Mouse (Mus musculus): ENCODE data around the gene Cacna1h. TPM values are rescaled to one million over a fixed set of nuclear protein-coding genes. Genes with fewer than 3 reads are reported as not detected.
A peak's percentile ranks its signal among the peaks of the same experiment; 100 is the strongest.

Gene Cacna1h
- polyA plus RNA-seq, 2 experiments, result 0.50 to 1.2 TPM

GRCm38 (mm10) chr17:25407352-25407751 lies 26.2 kb downstream of the Cacna1h start:
- H3K4me2 ChIP-seq (ENCODE audit: low read depth), result no peak overlapping the region
- no peak for TF ChIP-seq CTCF (IDR thresholded peaks at IDR 0.05; ENCODE audit: low read depth)
- no peak for TF ChIP-seq EP300 (IDR thresholded peaks at IDR 0.05; ENCODE audit: low read depth)
- H3K36me3 ChIP-seq (replicated peaks; ENCODE audit: control insufficient read depth, insufficient read depth, low read depth), result no peaks in the 10 kb centered on the region
- 56% methylated on average over 4 of the region's 4 CpGs for WGBS (ENCODE audit: insufficient replicate concordance)
- no peak overlapping the region for H3K4me3 ChIP-seq (ENCODE audit: insufficient read depth in 1 of 2, low read depth in 2 of 2, low read length in 2 of 2)
- H3K4me1 ChIP-seq (replicated peaks; ENCODE audit: control insufficient read depth in 2 of 2, insufficient read depth in 2 of 2, low read length in 1 of 2), result no peaks in the 10 kb centered on the region
- H3K9ac ChIP-seq (replicated peaks), result no peak overlapping the region
- no peak overlapping the region for H3K27ac ChIP-seq
- ATAC-seq (ENCODE audit: insufficient read depth) (no peak), DNase-seq (ENCODE audit: low read depth in 3 of 3, low spot score in 3 of 3) (no peak)
- no peaks in the 10 kb centered on the region for H3K27me3 ChIP-seq (ENCODE audit: control insufficient read depth, insufficient read depth, low read length)
- H3K9me3 ChIP-seq (ENCODE audit: control insufficient read depth, low read length), result no peaks in the 10 kb centered on the region

DNA sequence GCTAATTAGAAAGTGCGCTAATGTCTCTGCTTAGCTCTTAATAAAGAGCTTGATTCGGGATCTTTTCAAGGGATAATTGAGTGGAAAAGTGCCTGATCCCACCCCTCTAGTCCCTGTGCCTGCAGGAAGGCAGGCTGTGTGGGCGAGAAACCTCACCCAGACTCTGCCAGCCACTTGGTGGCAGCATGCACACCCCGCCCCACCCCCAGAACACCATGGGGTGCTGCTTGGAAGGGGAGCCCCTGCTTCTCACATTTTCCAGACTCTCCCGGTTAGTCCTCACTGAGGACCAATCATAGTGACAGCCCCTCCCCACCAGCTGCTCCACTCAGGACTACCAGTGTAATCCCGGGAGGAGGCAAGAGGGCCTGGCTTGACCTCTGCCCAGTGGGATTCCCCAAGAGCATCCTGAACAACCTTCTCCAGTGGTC lies 27.6 kb downstream of the Cacna1h start:
- DNase-seq (ENCODE audit: low read depth in 3 of 3, low spot score in 3 of 3) (no peak), ATAC-seq (ENCODE audit: insufficient read depth) (no peak)
- H3K9me3 ChIP-seq (ENCODE audit: control insufficient read depth, low read length), result no peaks in the 10 kb centered on the region
- H3K4me1 ChIP-seq (replicated peaks; ENCODE audit: control insufficient read depth in 2 of 2, insufficient read depth in 2 of 2, low read length in 1 of 2), result no peaks in the 10 kb centered on the region
- H3K4me3 ChIP-seq (ENCODE audit: insufficient read depth in 1 of 2, low read depth in 2 of 2, low read length in 2 of 2), result no peak overlapping the region
- no peak overlapping the region for H3K9ac ChIP-seq (replicated peaks)
- H3K27ac ChIP-seq, result no peak overlapping the region
- 25% methylated on average over 6 of the region's 6 CpGs for WGBS (ENCODE audit: insufficient replicate concordance)
- H3K27me3 ChIP-seq (ENCODE audit: control insufficient read depth, insufficient read depth, low read length), result no peaks in the 10 kb centered on the region
- TF ChIP-seq CTCF (IDR thresholded peaks at IDR 0.05; ENCODE audit: low read depth) (no peak), EP300 (IDR thresholded peaks at IDR 0.05; ENCODE audit: low read depth) (no peak)
- H3K36me3 ChIP-seq (replicated peaks; ENCODE audit: control insufficient read depth, insufficient read depth, low read depth), result no peaks in the 10 kb centered on the region
- H3K4me2 ChIP-seq (ENCODE audit: low read depth), result no peak overlapping the region

DNA sequence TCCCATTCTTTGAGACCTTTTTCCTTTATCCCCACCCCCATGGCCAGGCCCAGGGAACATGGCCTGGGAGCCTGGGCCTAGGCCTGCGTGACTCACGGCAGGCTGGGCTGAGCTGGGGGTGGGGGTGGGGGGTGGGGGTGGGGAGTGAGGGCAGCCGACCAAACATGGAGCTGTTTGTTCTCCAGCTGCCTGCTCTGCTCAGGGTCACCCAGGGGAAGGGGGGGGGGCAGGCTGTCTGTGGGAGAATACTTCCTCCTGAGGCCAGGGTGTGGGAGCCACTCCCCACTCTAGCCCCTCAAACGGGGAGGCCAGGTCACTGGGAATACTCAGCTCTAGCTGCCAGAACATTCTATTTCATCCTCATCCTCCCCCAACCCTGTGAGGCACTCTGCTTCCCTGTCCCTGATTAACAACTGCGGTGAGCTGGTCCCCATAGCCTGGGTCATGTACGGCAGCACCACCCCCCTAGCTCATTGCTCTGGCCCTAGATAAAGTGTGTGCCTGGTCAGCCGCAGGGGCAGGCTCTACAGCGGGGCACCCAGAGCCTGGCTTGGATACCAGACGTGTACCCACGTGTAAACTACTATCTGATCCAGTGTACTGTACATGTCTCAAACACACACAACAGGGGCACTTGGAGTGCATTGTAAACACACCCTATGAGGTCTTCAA lies 28.2 kb downstream of the Cacna1h start:
- WGBS (ENCODE audit: insufficient replicate concordance), result 15% methylated on average over 10 of the region's 10 CpGs
- ATAC-seq (ENCODE audit: insufficient read depth) (peak; percentile 58; the same call in 1 of the 2 replicates), DNase-seq (ENCODE audit: low read depth in 3 of 3, low spot score in 3 of 3) (no peak)
- no peaks in the 10 kb centered on the region for H3K36me3 ChIP-seq (replicated peaks; ENCODE audit: control insufficient read depth, insufficient read depth, low read depth)
- H3K9ac ChIP-seq (replicated peaks), result no peak overlapping the region
- H3K9me3 ChIP-seq (ENCODE audit: control insufficient read depth, low read length), result no peaks in the 10 kb centered on the region
- TF ChIP-seq CTCF (IDR thresholded peaks at IDR 0.05; ENCODE audit: low read depth) (no peak), EP300 (IDR thresholded peaks at IDR 0.05; ENCODE audit: low read depth) (no peak)
- H3K27ac ChIP-seq, result no peak overlapping the region
- no peaks in the 10 kb centered on the region for H3K4me1 ChIP-seq (replicated peaks; ENCODE audit: control insufficient read depth in 2 of 2, insufficient read depth in 2 of 2, low read length in 1 of 2)
- H3K4me2 ChIP-seq (ENCODE audit: low read depth), result no peak overlapping the region
- no peak overlapping the region for H3K4me3 ChIP-seq (ENCODE audit: insufficient read depth in 1 of 2, low read depth in 2 of 2, low read length in 2 of 2)
- H3K27me3 ChIP-seq (ENCODE audit: control insufficient read depth, insufficient read depth, low read length), result no peaks in the 10 kb centered on the region

DNA sequence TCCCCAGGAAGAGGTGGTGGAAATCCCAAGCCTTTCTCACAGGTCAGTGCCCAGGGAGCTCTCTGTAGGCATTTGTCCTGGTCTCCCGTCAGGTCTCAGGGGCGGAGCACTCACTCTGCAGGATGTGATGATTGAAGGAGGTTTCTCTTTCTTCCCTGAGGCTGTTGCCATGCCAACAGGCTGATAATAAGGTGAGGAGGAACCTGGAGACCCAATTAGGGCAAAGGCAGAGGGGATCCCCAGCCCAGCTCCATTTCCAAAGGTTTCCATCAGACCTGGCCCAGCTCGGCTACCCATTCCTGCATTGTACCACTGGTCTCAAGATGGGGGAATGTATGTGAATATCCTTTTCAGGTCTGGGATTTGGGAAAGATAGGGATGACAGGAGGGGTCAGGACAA lies 29.4 kb downstream of the Cacna1h start:
- Histone ChIP-seq H3K27ac (no peak overlapping the region), H3K27me3 (ENCODE audit: control insufficient read depth, insufficient read depth, low read length) (no peaks in the 10 kb centered on the region), H3K9me3 (ENCODE audit: control insufficient read depth, low read length) (no peaks in the 10 kb centered on the region), H3K36me3 (replicated peaks; ENCODE audit: control insufficient read depth, insufficient read depth, low read depth) (no peaks in the 10 kb centered on the region), H3K4me3 (ENCODE audit: insufficient read depth in 1 of 2, low read depth in 2 of 2, low read length in 2 of 2) (no peak overlapping the region), H3K9ac (replicated peaks) (no peak overlapping the region), H3K4me2 (ENCODE audit: low read depth) (no peak overlapping the region), H3K4me1 (replicated peaks; ENCODE audit: control insufficient read depth in 2 of 2, insufficient read depth in 2 of 2, low read length in 1 of 2) (no peaks in the 10 kb centered on the region)
- DNase-seq (ENCODE audit: low read depth in 3 of 3, low spot score in 3 of 3), result no peak
- ATAC-seq (ENCODE audit: insufficient read depth), result no peak
- WGBS (ENCODE audit: insufficient replicate concordance), result 16% methylated on average over 3 of the region's 3 CpGs
- TF ChIP-seq CTCF (IDR thresholded peaks at IDR 0.05; ENCODE audit: low read depth), result no peak
- TF ChIP-seq EP300 (IDR thresholded peaks at IDR 0.05; ENCODE audit: low read depth), result no peak

DNA sequence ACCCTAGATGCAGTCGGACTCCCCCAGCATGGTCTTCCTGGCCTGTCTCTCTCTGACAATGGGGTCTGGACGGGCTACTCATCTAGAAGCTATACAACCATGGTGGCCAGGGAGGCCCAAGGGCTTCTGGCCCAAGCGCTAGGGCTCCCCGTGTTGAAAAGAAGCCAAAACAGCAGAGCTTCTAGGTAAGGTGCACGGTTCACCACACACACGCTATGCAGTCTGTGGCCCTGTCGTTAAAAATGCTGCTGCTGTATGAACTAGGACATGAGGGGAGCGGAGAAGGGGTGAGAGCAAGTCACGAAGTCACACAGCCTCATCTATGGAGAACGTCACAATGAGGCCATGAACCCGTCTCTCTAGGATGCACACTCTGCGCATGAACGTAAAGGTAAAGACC lies 31.4 kb downstream of the Cacna1h start:
- Histone ChIP-seq H3K9me3 (ENCODE audit: control insufficient read depth, low read length) (no peaks in the 10 kb centered on the region), H3K36me3 (replicated peaks; ENCODE audit: control insufficient read depth, insufficient read depth, low read depth) (no peaks in the 10 kb centered on the region), H3K4me3 (ENCODE audit: insufficient read depth in 1 of 2, low read depth in 2 of 2, low read length in 2 of 2) (no peak overlapping the region), H3K4me2 (ENCODE audit: low read depth) (no peak overlapping the region), H3K27me3 (ENCODE audit: control insufficient read depth, insufficient read depth, low read length) (no peaks in the 10 kb centered on the region), H3K4me1 (replicated peaks; ENCODE audit: control insufficient read depth in 2 of 2, insufficient read depth in 2 of 2, low read length in 1 of 2) (no peaks in the 10 kb centered on the region), H3K27ac (no peak overlapping the region), H3K9ac (replicated peaks) (no peak overlapping the region)
- TF ChIP-seq EP300 (IDR thresholded peaks at IDR 0.05; ENCODE audit: low read depth) (no peak), CTCF (IDR thresholded peaks at IDR 0.05; ENCODE audit: low read depth) (no peak)
- DNase-seq (ENCODE audit: low read depth in 3 of 3, low spot score in 3 of 3) (no peak), ATAC-seq (ENCODE audit: insufficient read depth) (no peak)
- 64% methylated on average over 13 of the region's 13 CpGs for WGBS (ENCODE audit: insufficient replicate concordance)

Data from liver, embryonic 14.5 days (tissue).